ENCODE assay signal across 28 mouse cellular contexts in the genomic region with DNA sequence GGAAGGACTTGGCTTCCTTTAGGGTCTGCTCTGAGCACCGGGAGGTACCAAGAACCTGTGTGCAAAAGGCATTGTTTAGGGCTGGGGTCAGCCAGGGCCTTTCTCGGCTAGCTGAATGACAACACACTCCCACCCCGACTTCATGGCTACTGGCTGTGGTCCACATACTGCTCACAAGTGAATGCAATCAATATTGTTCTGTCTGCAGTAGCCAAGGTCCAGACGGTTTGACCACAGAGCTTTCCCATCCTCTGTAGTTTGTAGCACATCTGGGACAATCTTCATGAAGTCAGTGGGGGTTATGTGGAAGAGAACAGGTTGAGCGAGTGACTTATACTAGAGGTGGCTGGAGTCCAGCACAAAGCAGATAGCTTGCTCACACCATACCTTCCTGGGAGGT. TPM values are rescaled to one million over a fixed set of nuclear protein-coding genes. Genes with fewer than 3 reads are reported as not detected.
DNase-seq lines count a peak whose midpoint lies in the region; ATAC-seq and TF ChIP-seq lines count a peak whose summit lies in the region.
"Had no signal": no experiment of that assay in that cellular context is flagged by ENCODE, and none has a peak within 500 bp of the region (broad histone marks: within the 10 kb centered on the region; RNA-seq: fewer than 3 reads in every experiment).

No protein-coding gene starts in this region.

- peak overlapping the region; percentile 99 for H3K27ac ChIP-seq in liver, adult 2 months (replicated peaks; ENCODE audit: insufficient read depth, low read depth, low read length)
- H3K27ac ChIP-seq in liver, embryonic 12.5 days: no peak overlapping the region
- no peak overlapping the region for H3K27ac ChIP-seq in lung, postnatal 0 days (ENCODE audit: low read length)
- H3K27ac ChIP-seq in liver, embryonic 15.5 days (replicated peaks): peak overlapping the region; percentile 78
- H3K27ac ChIP-seq: gastrocnemius, adult 2 months; heart, embryonic 10.5 days; heart, embryonic 13.5 days; hindbrain, embryonic 14.5 days had no signal

- TF ChIP-seq CTCF in liver, adult 2 months (IDR thresholded peaks at IDR 0.05; ENCODE audit: low read depth, low read length): no peak
- no peak for TF ChIP-seq CTCF in lung, postnatal 0 days (IDR thresholded peaks at IDR 0.05)

- TF ChIP-seq POLR2A in liver, adult 2 months (IDR thresholded peaks at IDR 0.05; ENCODE audit: extremely low read depth, insufficient read depth, low read length): no peak

- peak overlapping the region; percentile 82 for H3K9ac ChIP-seq in liver, adult 2 months (ENCODE audit: low read depth, low read length)
- H3K9ac ChIP-seq in liver, embryonic 12.5 days: no peak overlapping the region
- H3K9ac ChIP-seq in lung, postnatal 0 days (replicated peaks; ENCODE audit: low read depth): no peak overlapping the region
- H3K9ac ChIP-seq in liver, embryonic 15.5 days: no peak overlapping the region
- H3K9ac ChIP-seq: forebrain, postnatal 0 days; heart, embryonic 13.5 days; hindbrain, embryonic 14.5 days had no signal

- H3K79me2 ChIP-seq in liver, adult 2 months (ENCODE audit: control insufficient read depth, insufficient read depth, low read length): peaks cover 11% of the 10 kb centered on the region; the same call in 1 of the 2 replicates

- peaks cover 24% of the 10 kb centered on the region for H3K4me1 ChIP-seq in liver, adult 2 months (ENCODE audit: control insufficient read depth, insufficient read depth, low read length)
- peaks cover 12% of the 10 kb centered on the region; the same call in 1 of the 2 replicates for H3K4me1 ChIP-seq in liver, embryonic 12.5 days
- H3K4me1 ChIP-seq in lung, postnatal 0 days (ENCODE audit: insufficient read depth, low read depth, low read length): peaks cover 4% of the 10 kb centered on the region; the same call in 1 of the 2 replicates
- H3K4me1 ChIP-seq in liver, embryonic 15.5 days (replicated peaks): no peaks in the 10 kb centered on the region; the same call in 1 of the 2 replicates
- H3K4me1 ChIP-seq: heart, embryonic 13.5 days had no signal

- DNase-seq in liver, adult 2 months (ENCODE audit: extremely low read depth, low read depth, low spot score): peak; percentile 89
- DNase-seq in lung, postnatal 0 days (ENCODE audit: low spot score): peak; percentile 11
- DNase-seq in lung, adult 18-20 months: no peak
- no peak for DNase-seq in left cerebral cortex, adult 8-10 months (ENCODE audit: low spot score in 2 of 2)
- DNase-seq: adrenal gland, postnatal 10 days; adrenal gland, postnatal 36 days; B cell, adult 2 months; cerebellum, adult 18-20 months; cerebellum, adult 9-10 months; cerebellum, postnatal 14 days; forebrain, postnatal 0 days; gastrocnemius, adult 2 months; gastrocnemius, postnatal 14 days; heart, adult 18-20 months; heart, postnatal 14 days; heart, postnatal 4 days had no signal

- 20% methylated on average over 5 of the region's 5 CpGs for whole genome bisulfite sequencing in liver, adult 2 months
- WGBS in liver, embryonic 12.5 days (ENCODE audit: insufficient replicate concordance): 54% methylated on average over 5 of the region's 5 CpGs
- 58% methylated on average over 5 of the region's 5 CpGs for WGBS in lung, postnatal 0 days
- 40% methylated on average over 5 of the region's 5 CpGs for WGBS in liver, embryonic 15.5 days (ENCODE audit: insufficient replicate concordance)

- H3K4me2 ChIP-seq in liver, embryonic 12.5 days: no peak overlapping the region
- no peak overlapping the region for H3K4me2 ChIP-seq in lung, postnatal 0 days (replicated peaks; ENCODE audit: low read depth, low read length)
- H3K4me2 ChIP-seq in liver, embryonic 15.5 days: peak overlapping the region; percentile 50
- H3K4me2 ChIP-seq: heart, embryonic 13.5 days; hindbrain, embryonic 14.5 days had no signal

- no peak for TF ChIP-seq EP300 in lung, postnatal 0 days (IDR thresholded peaks at IDR 0.05)

- no peaks in the 10 kb centered on the region for H3K27me3 ChIP-seq in liver, adult 2 months (ENCODE audit: control insufficient read depth, insufficient read depth, low read length)
- peaks cover 3% of the 10 kb centered on the region; the same call in 1 of the 2 replicates for H3K27me3 ChIP-seq in liver, embryonic 12.5 days (replicated peaks)
- no peaks in the 10 kb centered on the region for H3K27me3 ChIP-seq in lung, postnatal 0 days (replicated peaks; ENCODE audit: insufficient read depth, low read length)
- no peaks in the 10 kb centered on the region for H3K27me3 ChIP-seq in liver, embryonic 15.5 days
- H3K27me3 ChIP-seq: Patski had no signal

- H3K36me3 ChIP-seq in liver, adult 2 months (ENCODE audit: control insufficient read depth, insufficient read depth, low read length): peaks cover 39% of the 10 kb centered on the region
- no peaks in the 10 kb centered on the region for H3K36me3 ChIP-seq in liver, embryonic 12.5 days
- no peaks in the 10 kb centered on the region for H3K36me3 ChIP-seq in lung, postnatal 0 days (ENCODE audit: insufficient read depth, low read length)
- 0 out of 2 replicates have a peak, but pooled peaks cover 3% of the 10 kb centered on the region for H3K36me3 ChIP-seq in liver, embryonic 15.5 days (replicated peaks)
- H3K36me3 ChIP-seq: G1E; heart, embryonic 10.5 days; heart, embryonic 13.5 days had no signal

- no peaks in the 10 kb centered on the region for H3K9me3 ChIP-seq in liver, embryonic 12.5 days (replicated peaks)
- no peaks in the 10 kb centered on the region for H3K9me3 ChIP-seq in lung, postnatal 0 days (ENCODE audit: low read length)
- no peaks in the 10 kb centered on the region for H3K9me3 ChIP-seq in liver, embryonic 15.5 days (replicated peaks)
- H3K9me3 ChIP-seq: G1E; heart, embryonic 10.5 days; heart, embryonic 13.5 days had no signal

- ATAC-seq in liver, embryonic 12.5 days: no peak
- no peak for ATAC-seq in lung, postnatal 0 days
- 0 out of 2 replicates have a peak, but pooled peaks have one; percentile 16 for ATAC-seq in liver, embryonic 15.5 days (ENCODE audit: insufficient read depth)
- ATAC-seq in megakaryocyte, adult 5-6 weeks (ENCODE audit: poor library complexity, severe bottlenecking): no peak
- ATAC-seq: forebrain, embryonic 14.5 days; forebrain, postnatal 0 days; Patski had no signal

- H3K4me3 ChIP-seq in liver, adult 2 months (ENCODE audit: insufficient read depth, low read depth, low read length): peak overlapping the region; percentile 46
- H3K4me3 ChIP-seq in liver, embryonic 12.5 days: no peak overlapping the region
- H3K4me3 ChIP-seq in lung, postnatal 0 days (ENCODE audit: low read depth, low read length): no peak overlapping the region
- H3K4me3 ChIP-seq in liver, embryonic 15.5 days (replicated peaks): peak overlapping the region; percentile 36
- H3K4me3 ChIP-seq: gastrocnemius, adult 2 months; heart, embryonic 10.5 days; heart, embryonic 13.5 days had no signal

RNA-seq across cellular contexts. Expression of a gene that starts 2.3 kb away (rescaled TPM):
- total RNA-seq in liver, adult 2 months (2014; rRNA removed): 213 and 244 TPM in 2 replicates
- 301 and 313 TPM in 2 replicates for polyA plus RNA-seq in liver, adult 2 months (2012; rRNA removed)
- 2.8 and 3.5 TPM in 2 replicates for polyA plus RNA-seq in liver, embryonic 12.5 days (2016; fragmentation: Nextera tagmentation; extraction: Ambion mirVana)
- polyA plus RNA-seq in lung, postnatal 0 days (2015; fragmentation: Nextera tagmentation; extraction: Ambion mirVana): 6.3 and 7.2 TPM in 2 replicates
- 47.0 and 60.4 TPM in 2 replicates for polyA plus RNA-seq in liver, embryonic 15.5 days (2015; fragmentation: Nextera tagmentation; extraction: Ambion mirVana)
- total RNA-seq in megakaryocyte, adult 5-6 weeks (2015): not detected in 2 replicates
- total RNA-seq in megakaryocyte, adult 5-6 weeks (2017): not detected in 2 replicates
- 1 to 10 TPM in 1 of 4 experiments, under 1 TPM in 1, not detected in 2; 0.84 to 1.4 TPM for total RNA-seq in left cerebral cortex, adult 8-10 months (2022)
- total RNA-seq: CH12.LX; G1E; heart, postnatal 4 days had no signal
- polyA plus RNA-seq: embryonic facial prominence, embryonic 11.5 days; forebrain, embryonic 11.5 days; forebrain, embryonic 14.5 days; G1E; hindbrain, embryonic 14.5 days had no signal

RNA-seq across cellular contexts. Expression of a gene that starts 42.9 kb away (rescaled TPM):
- 4.3 and 5.2 TPM in 2 replicates for total RNA-seq in liver, adult 2 months (2014; rRNA removed)
- 3.9 and 5.1 TPM in 2 replicates for polyA plus RNA-seq in liver, adult 2 months (2012; rRNA removed)
- polyA plus RNA-seq in liver, embryonic 12.5 days (2016; fragmentation: Nextera tagmentation; extraction: Ambion mirVana): 7.8 and 8.6 TPM in 2 replicates
- 18.5 and 19.5 TPM in 2 replicates for polyA plus RNA-seq in lung, postnatal 0 days (2015; fragmentation: Nextera tagmentation; extraction: Ambion mirVana)
- polyA plus RNA-seq in liver, embryonic 15.5 days (2015; fragmentation: Nextera tagmentation; extraction: Ambion mirVana): 5.7 and 6.0 TPM in 2 replicates
- total RNA-seq in megakaryocyte, adult 5-6 weeks (2015): 6.2 and 7.3 TPM in 2 replicates
- 6.6 and 9.0 TPM in 2 replicates for total RNA-seq in megakaryocyte, adult 5-6 weeks (2017)
- total RNA-seq in left cerebral cortex, adult 8-10 months (2022): 10 to 100 TPM; 34.4 to 40.6 (median 39.0) TPM

Comparison
In these comparisons a context has a peak if more than half of its experiments do, and no peak if none do; other contexts are left out.
1. DNase-seq: peak in liver, adult 2 months (single experiment) and lung, postnatal 0 days (single experiment); none in lung, adult 18-20 months (0 of 2) and left cerebral cortex, adult 8-10 months (0 of 2).
2. H3K27ac ChIP-seq: peak in liver, adult 2 months (single experiment) and liver, embryonic 15.5 days (single experiment); none in liver, embryonic 12.5 days (single experiment) and lung, postnatal 0 days (single experiment).
3. H3K4me3 ChIP-seq: peak in liver, adult 2 months (single experiment) and liver, embryonic 15.5 days (single experiment); none in liver, embryonic 12.5 days (single experiment) and lung, postnatal 0 days (single experiment).